Mouse (Mus musculus): Measurements from ENCODE around the gene Ip6k2. TPM values are rescaled to one million over a fixed set of nuclear protein-coding genes. Genes with fewer than 3 reads are reported as not detected.
A peak's percentile ranks its signal among the peaks of the same experiment; 100 is the strongest.

Gene Ip6k2
- total and polyA plus RNA-seq, 3 experiments, result 21.3 to 33.7 TPM; not detected in 1

- TF ChIP-seq POLR2A (IDR thresholded peaks at IDR 0.05; ENCODE audit: control insufficient read depth in 1 of 2, insufficient read depth in 1 of 2, low read depth in 1 of 2, low read length in 2 of 2, poor library complexity in 1 of 2) (no peak), TBP (IDR thresholded peaks at IDR 0.05; ENCODE audit: low read depth, low read length) (no peak), TCF12 (IDR thresholded peaks at IDR 0.05; ENCODE audit: low read depth, low read length) (peak; percentile 26; the same call in 1 of the 2 replicates), MAX (IDR thresholded peaks at IDR 0.05; ENCODE audit: low read length) (no peak), ETS1 (IDR thresholded peaks at IDR 0.05; ENCODE audit: low read depth, low read length) (peak; percentile 39; the same call in 1 of the 2 replicates), NRF1 (IDR thresholded peaks at IDR 0.05; ENCODE audit: insufficient read depth, low read depth, low read length, poor library complexity, severe bottlenecking) (no peak), E2F4 (IDR thresholded peaks at IDR 0.05; ENCODE audit: borderline replicate concordance, low read depth, low read length) (no peak), USF1 (IDR thresholded peaks at IDR 0.05; ENCODE audit: low read depth, low read length) (no peak), CHD2 (IDR thresholded peaks at IDR 0.05; ENCODE audit: low read length) (no peak), CHD1 (IDR thresholded peaks at IDR 0.05; ENCODE audit: low read depth, low read length) (no peak), SMC3 (IDR thresholded peaks at IDR 0.05; ENCODE audit: low read depth, low read length) (no peak), MYB (IDR thresholded peaks at IDR 0.05; ENCODE audit: low read depth, low read length) (no peak), RCOR1 (IDR thresholded peaks at IDR 0.05; ENCODE audit: low read depth, low read length) (no peak), KAT2A (conservative IDR thresholded peaks at IDR 0.05; ENCODE audit: low read depth, low read length) (no peak), MEF2A (IDR thresholded peaks at IDR 0.05; ENCODE audit: extremely low read depth, insufficient replicate concordance, low read depth, low read length, poor library complexity, severe bottlenecking) (peak; percentile 88; the same call in 1 of the 2 replicates), NELFE (IDR thresholded peaks at IDR 0.05; ENCODE audit: low read depth, low read length) (no peak), MAFK (IDR thresholded peaks at IDR 0.05; ENCODE audit: borderline replicate concordance, low read depth, low read length) (no peak), CTCF (IDR thresholded peaks at IDR 0.05 in 2 of 3, conservative IDR thresholded peaks at IDR 0.05 in 1 of 3; ENCODE audit: control insufficient read depth in 1 of 3, insufficient read depth in 1 of 3, low read depth in 2 of 3, low read length in 3 of 3, poor library complexity in 1 of 3, severe bottlenecking in 1 of 3) (no peak), RAD21 (IDR thresholded peaks at IDR 0.05; ENCODE audit: low read depth, low read length) (no peak), ELF1 (IDR thresholded peaks at IDR 0.05; ENCODE audit: low read depth, low read length) (no peak), MAZ (IDR thresholded peaks at IDR 0.05; ENCODE audit: low read depth, low read length) (no peak), HCFC1 (IDR thresholded peaks at IDR 0.05; ENCODE audit: low read depth, low read length) (no peak)
Measured at GRCm38 (mm10) chr9:108806831-108807230, 23.2 kb downstream of the Ip6k2 start (continued).

DNA sequence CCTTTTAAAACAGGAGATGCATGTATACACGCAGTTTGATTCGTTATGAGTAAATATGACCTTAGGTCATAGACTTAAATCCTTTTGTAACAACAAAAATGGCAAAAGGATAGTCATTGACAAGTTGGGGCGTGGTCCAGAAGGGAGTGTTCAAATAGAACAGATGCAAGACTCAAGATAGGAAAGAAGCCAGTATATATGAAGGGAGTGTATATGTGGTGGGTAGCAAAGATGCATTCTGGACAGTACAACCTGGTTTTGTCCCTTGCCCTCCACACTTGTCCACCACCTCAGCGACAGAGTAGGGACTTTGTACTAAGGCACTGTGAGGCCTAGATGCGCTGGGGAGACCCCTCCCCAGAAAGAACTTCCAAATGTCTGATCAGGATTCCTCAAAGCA lies 24.1 kb downstream of the Ip6k2 start:
- peaks cover 2% of the 10 kb centered on the region; the same call in 1 of the 2 replicates for H3K79me2 ChIP-seq (ENCODE audit: control insufficient read depth, insufficient read depth, low read length, poor library complexity)
- H3K27me3 ChIP-seq (ENCODE audit: control insufficient read depth in 1 of 2, insufficient read depth in 2 of 2, low read length in 2 of 2), result no peaks in the 10 kb centered on the region
- TF ChIP-seq NELFE (IDR thresholded peaks at IDR 0.05; ENCODE audit: low read depth, low read length), result no peak
- TF ChIP-seq MXI1 (IDR thresholded peaks at IDR 0.05; ENCODE audit: low read depth, low read length), result no peak; the same call in 1 of the 2 replicates
- TF ChIP-seq CHD2 (IDR thresholded peaks at IDR 0.05; ENCODE audit: low read length), result no peak
- TF ChIP-seq USF2 (IDR thresholded peaks at IDR 0.05; ENCODE audit: borderline replicate concordance in 1 of 2, insufficient read depth in 1 of 2, low read depth in 1 of 2, low read length in 2 of 2), result 0 out of 4 replicates have a peak, but pooled peaks of 1 of the 2 experiments have one; percentile 11
- 0 out of 2 replicates have a peak, but pooled peaks have one; percentile 30 for TF ChIP-seq ETS1 (IDR thresholded peaks at IDR 0.05; ENCODE audit: low read depth, low read length)
- TF ChIP-seq E2F4 (IDR thresholded peaks at IDR 0.05; ENCODE audit: borderline replicate concordance, low read depth, low read length), result no peak
- TF ChIP-seq NRF1 (IDR thresholded peaks at IDR 0.05; ENCODE audit: insufficient read depth, low read depth, low read length, poor library complexity, severe bottlenecking), result no peak
- peak; percentile 12; the same call in 1 of the 2 replicates for TF ChIP-seq RCOR1 (IDR thresholded peaks at IDR 0.05; ENCODE audit: low read depth, low read length)
- peak; percentile 62 for TF ChIP-seq TAL1 (IDR thresholded peaks at IDR 0.05; ENCODE audit: low read length)
- TF ChIP-seq ZMIZ1 (IDR thresholded peaks at IDR 0.05; ENCODE audit: low read depth, low read length), result no peak
- no peak for TF ChIP-seq CTCF (IDR thresholded peaks at IDR 0.05 in 2 of 3, conservative IDR thresholded peaks at IDR 0.05 in 1 of 3; ENCODE audit: control insufficient read depth in 1 of 3, insufficient read depth in 1 of 3, low read depth in 2 of 3, low read length in 3 of 3, poor library complexity in 1 of 3, severe bottlenecking in 1 of 3)
- no peak for TF ChIP-seq SMC3 (IDR thresholded peaks at IDR 0.05; ENCODE audit: low read depth, low read length)
- no peak for TF ChIP-seq POLR2A (IDR thresholded peaks at IDR 0.05; ENCODE audit: control insufficient read depth in 1 of 2, insufficient read depth in 1 of 2, low read depth in 1 of 2, low read length in 2 of 2, poor library complexity in 1 of 2)
- TF ChIP-seq TBP (IDR thresholded peaks at IDR 0.05; ENCODE audit: low read depth, low read length), result no peak
- peak; percentile 53; the same call in 1 of the 2 replicates for TF ChIP-seq TCF12 (IDR thresholded peaks at IDR 0.05; ENCODE audit: low read depth, low read length)
- TF ChIP-seq UBTF (IDR thresholded peaks at IDR 0.05; ENCODE audit: borderline replicate concordance, insufficient read depth, low read depth, low read length), result no peak
- peak; percentile 10 to 43; a peak in 2 of 4 replicates for TF ChIP-seq EP300 (IDR thresholded peaks at IDR 0.05; ENCODE audit: low read depth in 1 of 2, low read length in 2 of 2)
- TF ChIP-seq GATA1 (IDR thresholded peaks at IDR 0.05; ENCODE audit: low read depth, low read length), result peak; percentile 24; the same call in 1 of the 2 replicates
- TF ChIP-seq MAFK (IDR thresholded peaks at IDR 0.05; ENCODE audit: borderline replicate concordance, low read depth, low read length), result no peak
- DNase-seq (ENCODE audit: low read depth, low spot score), result peak; percentile 72
- H3K4me3 ChIP-seq (ENCODE audit: control insufficient read depth in 1 of 2, insufficient read depth in 1 of 2, low read depth in 2 of 2, low read length in 2 of 2), result 0 out of 4 replicates have a peak overlapping the region, but pooled peaks of 1 of the 2 experiments have one; percentile 17
- peaks cover 5 to 23% of the 10 kb centered on the region in 2 experiments; a peak in 3 of 4 replicates for H3K36me3 ChIP-seq (ENCODE audit: control insufficient read depth in 1 of 2, insufficient read depth in 2 of 2, low read length in 2 of 2)
- H3K9me3 ChIP-seq (replicated peaks; ENCODE audit: insufficient read depth, low read length), result no peaks in the 10 kb centered on the region
- H3K9ac ChIP-seq (ENCODE audit: control insufficient read depth, low read depth, low read length, poor library complexity, severe bottlenecking), result peak overlapping the region; percentile 37; the same call in 1 of the 2 replicates
- peak overlapping the region; percentile 35 for H3K27ac ChIP-seq (ENCODE audit: control insufficient read depth, low read depth, low read length)
- peaks cover 19 to 27% of the 10 kb centered on the region in 2 experiments for H3K4me1 ChIP-seq (ENCODE audit: control insufficient read depth in 1 of 2, insufficient read depth in 2 of 2, low read length in 2 of 2)
